Mouse (Mus musculus): ENCODE measurements around the gene Zkscan6.

DNA sequence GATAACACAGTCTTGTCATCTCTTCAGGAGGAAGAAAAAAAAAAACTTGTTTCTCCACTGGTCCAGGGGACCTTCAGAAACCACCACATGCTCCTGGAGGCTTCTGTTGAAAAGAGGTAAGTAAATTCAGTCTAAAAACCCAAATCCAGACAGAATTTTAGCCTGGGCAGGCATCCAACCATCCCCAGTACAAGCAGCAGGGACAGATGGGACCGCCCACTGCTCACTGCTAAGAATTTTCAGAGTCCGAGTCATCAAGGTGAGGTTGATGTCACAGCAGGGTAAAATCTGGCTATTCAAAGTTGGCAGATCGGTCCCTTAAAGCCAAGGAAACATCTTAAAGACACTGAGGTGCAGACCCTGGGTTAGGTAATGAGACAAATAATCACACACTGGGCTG, 5.1 kb upstream of the Zkscan6 start:
- TF ChIP-seq CTCF (conservative IDR thresholded peaks at IDR 0.05; ENCODE audit: low read length) (no peak), POU5F1 (IDR thresholded peaks at IDR 0.05; ENCODE audit: borderline replicate concordance, low read length) (no peak), NANOG (IDR thresholded peaks at IDR 0.05; ENCODE audit: borderline replicate concordance, low read length) (no peak)

All from E14TG2a.4 (cell line).